Mouse (Mus musculus): ENCODE measurements around the gene Gse1.

Gse1 gene

DNA sequence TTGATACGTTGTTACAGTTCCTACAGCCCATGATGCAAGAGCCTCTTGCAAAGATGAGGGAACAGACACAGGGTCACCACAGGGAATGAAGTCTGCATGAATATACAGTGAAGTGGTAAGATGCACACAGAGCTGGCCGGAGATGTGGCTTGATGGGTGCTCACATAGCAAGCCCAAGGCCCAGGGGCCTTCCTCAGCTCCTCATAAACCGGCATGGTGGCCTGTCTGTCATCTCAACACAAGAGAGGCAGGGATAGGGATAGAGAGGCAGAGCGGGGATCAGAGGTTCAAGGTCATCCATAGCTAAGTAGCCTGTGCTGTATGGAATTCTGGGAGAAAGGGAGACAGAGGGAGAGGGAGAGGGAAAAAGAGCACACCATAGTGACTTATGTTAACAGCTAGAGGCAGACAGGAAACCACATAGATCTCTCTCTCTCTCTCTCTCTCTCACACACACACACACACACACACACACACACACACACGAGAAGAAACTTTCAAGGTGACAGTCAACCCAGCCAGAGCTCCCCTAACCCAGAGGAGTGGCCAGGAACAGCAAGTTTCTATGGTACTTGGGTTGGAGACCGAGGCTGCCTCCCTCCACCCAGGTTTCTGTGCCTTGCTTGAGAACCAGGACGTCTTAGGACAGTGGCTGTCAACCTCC is 175.5 kb downstream of the Gse1 start:
- no peak for DNase-seq (ENCODE audit: low read depth, low spot score)

DNA sequence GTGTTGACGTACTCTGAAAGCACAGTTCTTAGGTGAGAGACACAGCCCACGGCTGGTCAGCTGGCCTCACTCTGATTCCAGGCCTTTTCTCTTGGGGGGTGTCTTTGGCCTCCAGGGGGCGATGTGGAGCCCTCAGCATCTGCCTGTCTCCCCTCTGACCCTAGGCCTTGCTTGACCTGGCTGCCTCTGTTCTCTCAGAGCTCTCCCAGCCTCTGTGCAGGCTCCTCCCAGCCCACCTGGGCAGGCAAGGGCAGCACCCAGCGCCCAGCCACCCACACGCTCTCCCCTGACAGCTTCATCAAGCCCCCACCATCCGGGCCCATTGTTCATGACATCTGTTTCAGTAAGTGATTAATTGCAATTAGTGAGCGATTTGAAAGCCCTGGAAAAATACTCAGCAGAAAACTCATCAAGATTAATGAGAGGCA is 176.4 kb downstream of the Gse1 start:
- no peak for DNase-seq (ENCODE audit: low read depth, low spot score)

DNA sequence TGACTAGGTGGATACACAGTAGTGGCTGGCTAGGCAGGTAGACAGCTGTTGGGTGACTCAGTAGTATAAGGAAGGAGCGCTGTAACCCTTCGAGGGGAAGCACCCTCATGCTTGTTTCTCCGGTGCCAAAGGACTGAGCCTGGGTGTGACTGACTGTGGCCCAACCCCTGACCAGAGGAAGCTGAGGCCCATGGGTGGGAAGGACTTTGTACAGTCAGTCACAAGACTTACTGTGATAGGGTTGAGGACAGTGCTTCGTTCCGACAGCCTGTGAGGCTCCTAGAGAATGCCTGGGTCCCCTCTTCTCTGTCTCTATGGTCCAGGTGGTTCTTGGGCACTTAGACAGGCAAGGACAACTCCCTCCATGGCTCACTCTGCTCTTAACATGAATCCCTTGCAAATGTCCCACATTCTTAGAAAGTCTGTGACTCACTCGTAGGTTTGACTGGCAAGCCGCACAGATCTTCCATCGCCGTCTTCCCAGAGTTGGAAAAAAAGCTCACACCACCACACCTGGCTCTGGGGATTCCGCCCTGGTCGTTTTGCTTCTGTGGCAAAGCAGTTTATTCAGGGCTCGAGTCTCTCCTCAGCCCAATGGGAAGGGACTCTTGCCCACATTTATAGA is 177.9 kb downstream of the Gse1 start:
- no peak for DNase-seq (ENCODE audit: low read depth, low spot score)

DNA sequence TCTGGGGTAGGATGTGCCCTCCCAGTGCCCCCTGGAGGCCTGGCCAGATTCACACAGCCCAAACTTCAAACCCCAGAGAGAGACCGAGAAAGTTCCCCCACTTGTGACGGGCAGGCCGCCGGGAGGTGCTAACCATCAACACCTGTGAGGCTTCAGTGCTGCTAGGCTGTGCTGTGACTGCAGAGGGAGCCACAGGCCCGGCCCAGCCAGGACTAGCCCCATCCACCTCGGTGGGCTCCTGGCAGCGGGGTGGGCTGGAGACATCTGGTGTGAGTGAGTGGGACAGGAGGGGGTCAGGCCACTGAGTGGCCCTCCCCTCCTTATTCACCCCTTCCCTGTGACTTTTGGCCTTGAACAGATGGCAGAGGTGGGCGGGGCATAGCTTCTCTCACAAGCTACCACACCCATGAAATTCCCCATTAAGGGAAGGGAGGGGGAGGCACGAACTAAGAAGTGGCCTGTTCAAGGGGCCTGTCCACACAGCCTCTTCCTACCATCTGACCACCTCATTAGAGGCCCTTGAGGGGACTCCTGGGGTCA is 179.5 kb downstream of the Gse1 start:
- DNase-seq (ENCODE audit: low read depth, low spot score) = no peak

DNA sequence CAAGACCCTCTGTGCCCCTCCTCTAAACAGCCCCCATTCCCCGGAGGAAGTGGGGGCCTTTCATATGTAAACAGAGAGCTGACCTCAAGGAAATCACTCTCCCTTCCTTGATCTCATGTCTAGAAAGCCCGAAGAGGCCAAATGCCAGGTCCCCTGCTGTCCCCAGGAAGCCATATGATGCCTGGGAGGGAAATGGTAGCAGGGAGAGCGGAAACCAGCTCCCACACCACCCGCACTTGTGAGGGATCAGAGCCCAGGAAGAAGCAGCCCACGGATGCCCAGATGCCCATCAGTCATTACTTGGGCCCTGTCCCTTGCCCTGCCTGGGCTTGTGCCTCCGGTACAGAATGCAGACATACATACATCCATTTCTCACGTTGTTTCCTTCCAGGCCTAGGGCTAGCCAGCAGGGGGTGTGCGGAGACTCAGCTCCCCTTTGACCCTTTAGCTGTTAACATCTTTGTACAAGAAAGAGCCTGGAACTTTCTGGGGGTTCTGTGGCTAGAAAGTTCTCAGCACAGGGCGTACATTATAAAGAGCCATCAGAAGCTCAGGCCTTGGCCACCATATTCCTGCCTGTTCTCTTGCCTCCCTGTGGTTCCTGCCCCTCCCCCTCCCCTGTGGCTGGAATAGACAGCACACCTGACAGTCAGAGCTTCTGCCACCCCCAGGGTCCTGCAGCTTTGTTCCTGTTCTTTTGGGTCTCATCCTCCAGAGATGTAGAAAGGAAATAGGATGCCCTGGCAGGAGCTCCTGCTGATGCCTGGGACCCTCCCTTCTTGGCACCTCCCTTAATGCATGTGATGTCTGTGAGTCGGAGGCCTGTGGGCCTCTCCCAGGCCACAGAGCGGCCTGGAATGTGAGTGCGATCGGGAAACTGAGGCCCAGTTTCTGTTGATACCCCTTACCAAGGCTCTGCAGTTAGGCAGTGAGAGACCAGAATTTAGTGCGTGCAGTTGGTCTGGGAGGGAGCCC is 180.3 kb downstream of the Gse1 start:
- DNase-seq (ENCODE audit: low read depth, low spot score) = no peak

DNA sequence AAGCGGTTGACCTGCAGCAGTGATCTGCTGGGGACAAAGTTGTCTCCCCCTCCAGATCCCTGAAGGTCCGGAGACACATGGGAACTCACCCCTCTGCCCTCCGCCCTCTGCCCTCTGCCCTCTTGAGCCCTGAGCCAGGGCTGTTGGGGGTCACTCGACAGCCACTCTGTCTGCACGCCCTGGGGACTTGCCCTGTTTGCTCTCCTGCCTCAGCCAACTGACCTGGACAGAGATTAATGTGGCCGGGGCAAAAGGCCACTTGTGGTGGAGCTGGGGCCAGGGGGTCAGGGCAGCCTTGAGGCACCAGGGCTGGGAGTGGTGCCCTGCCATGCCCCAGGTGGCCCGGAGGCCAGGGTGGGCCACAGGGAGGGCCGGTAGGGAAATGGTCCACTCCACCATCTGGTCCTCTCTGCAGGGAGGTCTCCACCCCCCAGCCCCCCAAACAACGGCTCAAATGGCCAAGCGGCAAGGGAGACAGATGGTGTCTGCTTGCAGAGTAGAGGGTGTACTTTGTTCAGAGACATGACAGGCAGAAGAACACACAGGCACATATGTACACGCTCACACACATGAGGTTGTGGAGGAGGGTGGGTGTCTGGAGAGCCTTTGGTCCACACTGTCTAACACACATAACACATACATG is 181.2 kb downstream of the Gse1 start:
- DNase-seq (ENCODE audit: low read depth, low spot score) = no peak

DNA sequence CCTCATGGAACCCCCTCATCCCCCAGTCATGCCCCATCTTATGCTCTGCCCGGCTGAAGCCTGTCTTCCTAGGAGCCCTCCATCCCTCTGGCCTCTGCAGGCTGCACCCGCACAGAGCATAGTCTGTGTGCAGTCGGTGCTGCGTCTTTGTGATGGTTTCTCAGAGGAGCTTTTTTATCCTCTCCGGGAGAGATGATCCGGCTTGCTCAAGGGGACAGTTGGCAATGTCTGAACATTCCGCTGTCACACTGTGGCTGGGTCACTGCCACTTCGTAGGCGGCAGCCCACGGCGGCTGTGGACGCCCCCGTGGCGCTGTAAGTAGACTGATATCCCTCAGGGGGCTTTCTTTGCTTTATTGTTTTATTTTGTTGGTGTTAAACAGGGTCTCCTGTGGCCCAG is 182.8 kb downstream of the Gse1 start:
- no peak for DNase-seq (ENCODE audit: low read depth, low spot score)

DNA sequence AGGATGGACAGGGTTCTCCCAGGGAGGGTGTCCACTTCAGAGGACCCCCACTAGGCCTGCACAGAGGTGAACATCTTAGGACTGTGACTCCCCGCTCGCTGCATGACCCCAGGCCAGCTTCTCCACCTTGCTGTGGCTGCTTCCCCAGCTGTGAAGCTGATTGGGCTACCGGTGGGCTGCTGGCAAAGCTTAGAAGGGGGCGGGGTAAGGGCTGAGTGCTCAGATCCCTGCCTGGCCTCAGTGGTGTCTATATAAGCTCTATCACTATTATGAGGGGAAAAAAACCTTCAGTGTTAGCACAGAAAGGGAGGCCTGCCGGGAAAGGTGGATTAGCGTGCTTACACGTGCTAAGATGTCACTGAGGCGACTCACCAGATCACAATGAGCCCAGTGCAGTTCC is 183.6 kb downstream of the Gse1 start:
- DNase-seq (ENCODE audit: low read depth, low spot score) = no peak

DNA sequence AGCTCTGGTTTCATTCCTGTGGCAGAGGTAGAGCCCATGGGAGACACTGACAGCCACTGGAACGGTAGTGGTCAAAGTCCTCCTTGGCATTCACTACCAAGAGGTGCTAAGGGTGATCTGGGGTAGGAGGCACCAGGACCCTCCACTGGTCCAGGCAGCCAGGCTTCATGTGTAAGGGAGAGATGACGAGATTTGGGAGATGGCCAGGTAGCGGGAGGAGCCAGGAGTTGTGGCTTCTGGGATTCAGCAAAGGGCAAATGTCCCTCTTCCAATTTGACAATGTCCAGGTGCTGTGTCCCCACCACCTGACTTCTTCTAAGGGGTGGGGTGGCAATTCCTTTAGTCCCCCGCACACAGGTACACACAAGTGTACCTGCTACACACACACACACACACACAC is 184.1 kb downstream of the Gse1 start:
- no peak for DNase-seq (ENCODE audit: low read depth, low spot score)

DNA sequence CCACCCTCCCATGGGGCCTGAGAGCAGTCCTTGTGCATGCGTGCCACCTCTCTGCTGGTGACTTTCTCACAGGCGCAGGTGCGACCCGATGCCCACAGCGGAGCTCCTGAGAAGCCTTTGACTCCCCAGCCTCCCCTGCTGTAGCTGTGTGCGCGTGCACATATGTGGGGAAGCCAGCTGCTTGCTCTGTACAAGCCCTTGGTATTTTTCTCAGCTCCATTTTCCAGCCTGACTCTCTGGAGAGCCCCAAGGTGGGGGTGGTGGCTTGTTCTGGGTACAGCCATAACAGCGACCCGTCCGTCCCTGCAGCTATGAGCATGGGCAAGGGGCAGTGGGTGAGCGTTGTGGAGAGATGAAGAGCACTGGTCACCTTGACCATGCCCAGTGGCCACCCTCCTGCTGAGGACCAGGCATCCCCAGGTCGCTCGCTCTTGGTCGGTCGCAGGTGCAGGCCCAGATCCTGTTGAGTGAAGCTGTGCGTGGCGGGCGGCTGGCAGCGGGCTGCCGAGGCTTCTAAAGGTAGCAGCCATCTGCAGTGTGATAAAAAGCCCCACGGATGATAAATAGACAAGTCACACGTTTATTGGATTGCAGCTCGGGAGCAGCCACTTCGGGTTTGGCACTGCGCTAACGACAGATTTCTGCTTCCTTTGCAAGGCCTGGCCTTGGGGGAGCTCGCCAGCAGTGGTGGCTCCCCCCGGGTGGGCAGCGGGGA is 184.8 kb downstream of the Gse1 start:
- no peak for DNase-seq (ENCODE audit: low read depth, low spot score)

DNA sequence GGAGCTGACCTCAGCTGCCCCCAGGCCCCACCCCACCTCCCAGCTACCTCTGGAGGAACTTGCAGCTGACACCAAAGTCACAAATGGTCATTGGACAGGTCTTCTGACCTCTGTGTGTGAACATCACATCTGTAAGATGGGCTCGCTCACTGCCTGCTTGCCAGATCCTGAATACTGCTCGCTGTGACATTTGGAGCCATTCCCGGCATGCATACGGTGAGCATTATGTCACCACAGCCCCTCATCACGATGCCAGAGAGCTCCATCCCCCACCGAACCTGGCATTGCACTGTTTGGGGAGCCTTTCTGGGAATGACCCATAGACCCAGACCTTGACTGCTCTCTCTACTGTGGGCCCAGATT is 185.4 kb downstream of the Gse1 start:
- no peak for DNase-seq (ENCODE audit: low read depth, low spot score)

DNA sequence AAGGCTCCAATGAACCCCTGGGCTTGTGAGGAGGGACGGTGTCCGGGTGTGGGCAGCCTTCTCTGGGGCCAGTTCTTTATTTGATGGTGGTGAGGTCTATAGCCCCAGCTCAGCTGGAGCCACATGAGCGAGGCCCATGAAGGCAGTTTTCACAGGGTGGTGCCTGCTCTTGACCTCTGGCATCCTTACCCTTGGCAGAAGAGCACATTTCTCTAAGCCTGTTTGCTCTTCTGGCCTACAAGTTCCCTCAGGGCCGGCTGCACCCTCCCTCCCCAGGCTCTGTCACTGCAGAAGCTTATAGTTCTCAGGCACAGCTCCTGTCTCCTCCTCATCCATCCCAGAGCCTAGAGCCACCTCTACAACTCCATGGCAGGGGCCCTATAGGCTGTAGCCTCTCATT is 186.0 kb downstream of the Gse1 start:
- DNase-seq (ENCODE audit: low read depth, low spot score) = no peak

DNA sequence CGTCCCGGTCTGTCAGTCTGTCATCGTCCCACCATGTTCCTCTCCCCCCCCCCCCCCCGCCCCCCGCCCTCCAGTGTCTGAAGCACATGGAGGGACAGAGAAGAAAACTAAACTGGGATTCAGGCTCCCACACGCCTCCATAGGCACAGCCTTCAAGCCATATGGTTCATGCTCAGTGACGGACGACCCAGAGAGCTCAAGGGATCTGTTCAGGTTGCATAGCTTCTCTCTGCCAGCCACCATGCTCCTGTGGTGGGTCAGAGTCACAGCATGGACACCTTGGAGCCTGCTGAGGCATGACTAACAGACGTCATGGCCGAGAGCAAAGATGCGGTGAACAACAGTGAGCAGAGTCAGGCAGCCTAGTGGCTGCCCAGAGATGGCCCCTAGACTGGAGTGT is 187.2 kb downstream of the Gse1 start:
- DNase-seq (ENCODE audit: low read depth, low spot score) = no peak

DNA sequence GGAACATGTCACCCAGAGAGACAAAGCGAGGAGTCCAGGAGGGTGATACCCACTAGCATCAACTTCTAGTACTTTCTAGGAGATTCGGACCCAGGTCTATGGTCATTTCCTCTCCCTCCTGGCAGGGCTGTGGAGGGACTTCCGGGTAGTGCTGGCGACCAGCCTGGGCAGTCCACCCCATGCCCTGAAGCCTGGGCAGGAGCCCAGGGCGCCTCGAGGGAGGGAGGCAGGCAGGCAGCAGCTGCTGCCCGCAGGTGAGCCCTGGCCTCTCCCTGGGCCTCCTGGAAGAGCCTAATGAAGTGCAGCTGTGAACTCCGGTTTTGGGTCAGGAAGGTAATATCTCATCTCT is 187.9 kb downstream of the Gse1 start:
- no peak for DNase-seq (ENCODE audit: low read depth, low spot score)

DNA sequence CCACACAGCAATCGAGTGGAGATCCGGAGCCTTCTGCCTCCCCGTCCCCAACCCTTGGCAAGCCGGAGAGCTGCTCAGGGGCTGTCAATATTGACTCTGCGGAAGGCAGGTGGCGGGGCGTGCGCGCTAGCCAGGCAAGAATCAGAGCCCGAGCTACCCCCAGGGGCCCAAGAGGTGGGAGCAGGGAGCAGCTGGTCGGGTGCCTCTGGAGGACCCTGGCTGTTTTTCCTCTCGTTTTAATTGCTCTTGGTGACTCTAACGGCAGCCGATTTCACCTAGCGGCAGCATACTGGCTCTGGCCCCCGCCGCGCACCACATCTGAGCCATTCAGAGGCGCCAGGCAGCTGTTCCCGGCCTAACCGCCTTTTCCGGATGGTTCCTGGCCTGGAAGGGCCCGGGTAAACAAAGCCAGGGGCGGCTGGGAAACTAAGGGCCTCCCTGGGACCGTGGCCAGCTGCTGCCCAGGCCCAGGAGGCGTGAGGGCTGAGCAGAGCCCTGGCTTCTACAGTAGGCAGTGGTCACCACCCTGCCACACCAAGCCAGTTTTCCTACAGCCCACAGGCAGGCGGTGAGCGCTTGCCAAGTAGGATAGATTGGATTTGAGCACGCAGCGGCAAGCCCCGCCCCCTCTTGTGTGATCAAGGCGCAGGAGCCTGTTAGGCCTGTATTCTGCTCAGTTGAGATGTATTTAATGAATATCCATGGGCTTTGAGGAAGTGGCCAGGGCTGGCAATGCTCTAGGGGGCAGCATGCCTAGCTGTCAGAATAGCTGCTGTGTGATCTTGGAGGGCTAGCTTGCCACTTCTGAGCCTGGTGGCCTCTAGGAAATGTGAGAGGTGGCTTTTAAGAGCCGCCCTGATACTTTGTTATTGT is 188.5 kb downstream of the Gse1 start:
- DNase-seq (ENCODE audit: low read depth, low spot score) = no peak

DNA sequence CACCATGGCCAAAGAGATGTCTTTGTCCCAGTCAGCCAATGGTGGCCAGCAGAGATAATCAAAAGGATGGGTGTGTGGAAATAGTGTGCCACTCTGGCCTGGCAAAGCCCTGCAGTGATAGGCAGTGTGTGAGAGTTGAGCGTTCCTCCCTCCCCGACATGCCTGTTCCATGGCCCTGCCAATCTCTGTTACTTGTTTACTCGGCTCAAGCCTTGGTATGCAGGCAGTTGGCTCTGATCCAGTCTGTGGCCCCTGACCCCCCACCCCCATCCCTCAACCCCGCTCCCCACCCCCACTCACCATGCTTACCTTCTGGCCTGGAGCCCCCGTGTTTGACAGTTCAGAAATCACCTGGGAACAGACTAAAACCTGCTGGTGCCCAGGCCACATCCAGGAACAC is 189.9 kb downstream of the Gse1 start:
- no peak for DNase-seq (ENCODE audit: low read depth, low spot score)

DNA sequence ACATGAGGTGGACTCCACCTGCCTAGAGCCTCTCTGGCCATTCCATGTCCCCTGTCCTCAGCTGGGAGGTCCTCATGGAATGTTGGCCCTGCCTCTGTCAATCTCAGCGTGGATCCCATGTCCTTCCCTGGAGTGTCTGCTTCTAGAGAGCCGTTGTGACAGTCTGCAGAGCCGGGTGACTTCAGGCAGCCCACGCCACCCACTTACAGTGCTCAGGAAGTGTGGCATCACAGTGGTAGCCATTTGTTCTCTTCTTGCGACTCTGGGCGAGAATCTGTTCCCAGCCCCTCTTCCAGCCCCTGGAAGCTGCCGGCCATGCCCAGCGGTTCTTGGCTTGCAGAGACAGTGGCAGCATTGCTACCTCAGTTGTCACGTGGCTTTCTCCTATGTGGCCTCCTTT is 191.4 kb downstream of the Gse1 start:
- no peak for DNase-seq (ENCODE audit: low read depth, low spot score)

DNA sequence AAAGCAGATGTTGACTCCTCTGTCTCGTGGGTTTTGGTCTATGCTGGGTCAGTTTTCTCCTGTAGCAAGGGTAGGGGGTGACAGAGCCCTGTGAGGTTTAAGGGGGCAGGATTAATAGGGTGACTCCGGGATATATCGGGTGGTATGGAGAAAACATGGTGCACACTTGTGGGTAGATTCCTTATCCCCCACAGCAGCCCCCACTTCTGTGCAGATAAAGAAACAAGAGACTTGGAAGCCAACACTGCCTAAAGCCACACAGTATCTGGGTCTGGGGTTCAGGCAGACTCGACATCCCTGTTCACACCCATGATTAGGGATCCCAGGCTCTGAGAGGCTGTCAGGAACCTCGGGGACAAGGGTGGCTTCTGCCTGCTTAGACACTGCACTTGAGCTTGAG is 192.0 kb downstream of the Gse1 start:
- no peak for DNase-seq (ENCODE audit: low read depth, low spot score)

DNA sequence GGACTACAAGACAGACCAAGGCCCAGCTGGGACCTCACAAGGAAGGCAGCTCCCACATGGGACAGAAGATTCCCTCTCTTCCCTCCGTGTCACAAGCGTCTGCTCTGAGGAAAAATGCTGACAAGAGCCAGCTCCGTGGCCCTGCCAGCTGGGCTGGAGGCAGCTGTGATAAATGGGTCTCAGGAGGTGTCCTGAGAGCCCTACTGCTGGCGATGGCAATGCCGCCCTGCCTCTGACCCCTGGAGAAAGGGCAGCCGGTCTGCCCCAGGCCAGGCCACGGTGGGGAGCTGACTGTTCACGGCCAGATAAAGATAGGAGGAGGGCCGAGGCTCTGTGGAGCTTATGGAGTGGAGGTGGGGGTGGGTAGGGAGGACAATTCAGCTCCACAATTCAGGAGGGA is 193.4 kb downstream of the Gse1 start:
- no peak for DNase-seq (ENCODE audit: low read depth, low spot score)

DNA sequence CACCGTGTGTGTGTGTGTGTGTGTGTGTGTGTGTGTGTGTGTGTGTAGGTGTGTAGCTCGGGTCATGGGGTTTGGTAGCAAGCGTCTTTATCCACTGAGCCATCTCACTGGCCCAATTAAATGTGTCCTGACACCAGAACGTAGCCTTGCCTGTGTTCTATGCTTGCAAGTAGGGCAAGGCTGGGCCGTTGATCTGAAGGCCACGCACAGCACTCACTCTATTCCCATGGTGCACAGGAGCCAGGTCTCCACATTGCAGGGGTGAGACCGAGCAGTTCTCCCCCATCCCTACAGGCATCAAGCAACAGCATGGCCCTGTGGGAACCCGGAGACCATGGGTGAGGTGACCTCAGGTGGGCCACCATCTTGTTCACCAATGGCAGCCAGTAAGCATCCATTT is 194.0 kb downstream of the Gse1 start:
- DNase-seq (ENCODE audit: low read depth, low spot score) = no peak

Data from retina, adult 2 months (tissue).